Mouse (Mus musculus): ENCODE measurements around the gene Mstn. TPM values are rescaled to one million over a fixed set of nuclear protein-coding genes. Genes with fewer than 3 reads are reported as not detected.

Mstn gene
- polyA plus RNA-seq (2015; fragmentation: Nextera tagmentation; extraction: Ambion mirVana): 0.29 and 0.53 TPM in 2 replicates

GRCm38 (mm10) chr1:53061340-53061739, at the start of gene Mstn:
Mstn (plus strand) TSS chr1:53061640.

DNA sequence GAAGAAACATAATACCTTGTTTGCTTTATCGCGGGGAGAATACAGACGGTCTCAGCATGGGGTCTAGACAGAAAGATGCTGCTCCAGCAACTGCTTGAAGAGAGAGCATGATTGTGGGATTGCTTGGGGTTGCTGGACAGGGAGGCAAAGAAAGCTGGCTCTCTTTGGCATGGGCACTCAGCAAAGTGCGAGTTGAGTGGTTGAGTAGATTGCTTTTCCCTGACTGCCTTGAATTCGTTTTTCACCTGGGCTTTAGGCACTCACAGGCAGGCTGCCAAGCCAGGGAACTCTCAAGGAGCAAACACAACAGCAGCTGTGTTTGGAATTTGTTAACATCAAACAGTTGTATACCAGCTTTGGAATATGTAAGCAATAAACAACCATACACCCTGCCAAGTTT, 41.4 kb upstream of the Mstn start, which contains the start of gene 1700019D03Rik:
Gene 1700019D03Rik (minus strand): TSS at position 101 of the 400 bp plus-strand sequence.

Other genes starting within 250 kb of the Mstn start
- gene Inpp1, start 244.0 kb upstream of the Mstn start, polyA plus RNA-seq (2015; fragmentation: Nextera tagmentation; extraction: Ambion mirVana): 42.3 and 49.5 TPM in 2 replicates
- gene Hibch, start 216.7 kb upstream of the Mstn start, polyA plus RNA-seq (2015; fragmentation: Nextera tagmentation; extraction: Ambion mirVana): 23.2 and 24.7 TPM in 2 replicates
- 9.0 and 10.2 TPM in 2 replicates for gene 1700019D03Rik, start 41.5 kb upstream of the Mstn start, polyA plus RNA-seq (2015; fragmentation: Nextera tagmentation; extraction: Ambion mirVana)
- gene 1700019A02Rik, start 126.0 kb downstream of the Mstn start, polyA plus RNA-seq (2015; fragmentation: Nextera tagmentation; extraction: Ambion mirVana): 0.34 TPM in 1 of 2 replicates, not detected in the other
- gene Pms1, start 235.4 kb downstream of the Mstn start, polyA plus RNA-seq (2015; fragmentation: Nextera tagmentation; extraction: Ambion mirVana): 8.2 and 9.3 TPM in 2 replicates
- 30.4 and 32.2 TPM in 2 replicates for gene Ormdl1, start 235.5 kb downstream of the Mstn start, polyA plus RNA-seq (2015; fragmentation: Nextera tagmentation; extraction: Ambion mirVana)
- gene Gm28778, start 235.5 kb downstream of the Mstn start, polyA plus RNA-seq (2015; fragmentation: Nextera tagmentation; extraction: Ambion mirVana): not detected in 2 replicates

All from neural tube, postnatal 0 days (tissue).